Mouse (Mus musculus) embryonic fibroblast, embryonic 13.5 days (primary cell): ENCODE measurements around the gene Mrgprd.

ENCODE experiments used
- CTCF ChIP-seq: IDR thresholded peaks from 2 replicates; pipeline ENCODE4 v1.5.1; 2011; ENCODE audit warnings: mild to moderate bottlenecking, control low read depth, low read length, moderate library complexity, borderline replicate concordance; ENCODE audit not compliant: insufficient read depth
- POLR2A ChIP-seq: IDR thresholded peaks from 2 replicates; pipeline ENCODE4 v1.6.1; 2011; ENCODE audit warnings: low read depth, mild to moderate bottlenecking, control low read depth, low read length, moderate library complexity

- no peak for TF ChIP-seq CTCF
- no peak for TF ChIP-seq POLR2A
Measured at GRCm38 (mm10) chr7:145340248-145340904, 25.7 kb downstream of the Mrgprd start.
